Mouse (Mus musculus) liver, embryonic 14.5 days (tissue): ENCODE data around the gene Snrnp40.

Source experiments
- CTCF ChIP-seq: IDR thresholded peaks from 2 replicates; pipeline ENCODE4 v1.5.1; 2016; ENCODE audit warnings: antibody characterized with exemption, low read depth, control low read depth
- EP300 ChIP-seq: IDR thresholded peaks from 2 replicates; pipeline ENCODE4 v1.6.1; 2016; ENCODE audit warnings: antibody characterized with exemption, low read depth

DNA sequence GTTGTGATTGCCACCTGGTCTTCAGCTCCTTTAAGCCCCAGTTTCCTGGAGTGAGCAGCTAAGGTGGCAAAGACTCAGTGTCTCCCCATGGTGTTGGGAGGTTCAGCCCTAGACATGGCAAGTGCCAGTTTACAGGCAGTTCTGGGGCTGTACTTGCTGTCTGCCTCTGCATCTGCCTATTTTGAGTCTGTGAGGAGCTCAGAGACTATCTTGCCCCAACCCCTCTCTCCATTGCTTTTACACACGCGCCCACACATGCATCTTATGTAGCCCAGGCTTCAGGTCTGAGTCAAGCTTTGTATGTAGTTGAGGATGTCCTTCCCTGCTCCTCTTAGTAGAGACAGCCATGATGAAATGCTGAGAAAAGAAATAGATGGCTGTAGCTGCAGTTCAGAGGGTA lies 19.2 kb downstream of the Snrnp40 start:
- TF ChIP-seq EP300: no peak
- TF ChIP-seq CTCF: no peak
